Mouse (Mus musculus) layer of hippocampus, adult 18-20 months (tissue): ENCODE measurements at regions not wholly inside any gene's neighbourhood (a gene's known extent, or its start where the extent isn't known, plus 50 kb on each side); places are given as distances from the start of the nearest gene placed in this dataset.

ENCODE experiments used
- DNase-seq, 2 experiments: peaks; one replicate each; pipeline ENCODE4 v3.0.0; 2022; ENCODE audit warnings: low spot score in 2 of 2

DNA sequence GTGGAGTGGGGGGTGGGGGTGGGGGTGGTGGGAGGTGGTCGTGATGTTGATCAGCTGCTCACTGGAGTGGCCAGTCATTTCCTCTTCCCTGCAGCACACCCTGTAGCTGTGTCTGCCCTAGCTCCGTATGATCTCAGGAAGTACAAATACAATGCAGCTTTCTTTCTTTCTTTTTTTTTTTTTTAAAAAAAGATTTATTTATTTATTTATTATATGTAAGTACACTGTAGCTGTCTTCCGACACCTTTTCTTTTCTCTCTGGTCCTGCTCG is 87.2 kb upstream of the Tex13c2 start:
- DNase-seq: no peak

DNA sequence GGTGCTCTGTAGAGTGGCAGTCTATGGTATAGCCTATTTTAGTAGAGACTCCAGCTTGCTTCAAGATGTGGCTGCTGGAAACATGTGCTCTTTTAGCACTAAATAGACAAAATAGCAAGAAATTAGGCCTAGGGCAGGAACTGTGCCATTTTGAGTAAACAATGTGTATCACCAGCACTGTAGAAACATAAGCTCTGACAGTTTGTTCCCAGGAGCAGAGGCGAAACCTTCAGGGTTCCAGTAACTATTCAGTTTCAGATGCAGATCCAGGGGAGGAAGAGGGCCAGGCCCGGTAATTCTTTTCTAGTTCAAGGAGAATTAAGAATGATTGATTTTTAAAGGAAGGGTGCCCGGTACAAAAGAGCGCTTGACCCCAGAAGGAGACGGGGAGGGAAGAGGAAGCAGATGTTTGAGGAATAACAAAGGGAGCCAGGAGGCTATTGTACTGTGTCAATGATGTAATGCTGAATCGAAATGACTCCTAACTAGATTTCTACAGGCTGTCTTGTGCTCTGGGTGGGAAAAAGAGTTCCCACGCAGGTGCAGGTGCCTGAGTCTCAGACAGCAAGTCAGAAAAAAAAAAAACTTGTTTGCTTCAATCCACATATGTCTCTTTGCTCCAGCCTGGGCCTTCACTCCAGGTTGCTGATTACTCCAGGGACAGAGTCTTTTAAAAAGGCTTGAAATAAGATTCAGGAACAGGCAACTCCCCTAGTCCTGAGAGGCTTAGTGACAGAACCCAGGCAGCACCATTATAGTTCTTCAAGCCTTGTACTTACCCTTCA is 57.4 kb upstream of the Tex13c2 start:
- no peak for DNase-seq
